Mouse (Mus musculus) heart, embryonic 14.5 days (tissue): ENCODE measurements around the gene Myzap. TPM values are rescaled to one million over a fixed set of nuclear protein-coding genes. Genes with fewer than 3 reads are reported as not detected.
"Not testable (repeated sequence)": the region's sequence is repeated elsewhere in the genome, so short reads cannot be mapped to it uniquely, and the experiment has no call there.

Experiments
- ATAC-seq: fragments of 200-750 bp; cut with Nextera tagmentation; 2 replicates; pipeline ENCODE4 v1.8.0; 2017; ENCODE audit warnings: low read depth, moderate TSS enrichment; ENCODE audit not compliant: insufficient number of reproducible peaks, insufficient read depth, low FRiP score
- H3K27ac ChIP-seq, 2 experiments: fragments of 200-500 bp in 1 of 2; fragments of 300-500 bp in 1 of 2; sonication (generic) in 1 of 2; replicated peaks in 1 of 2; 2 replicates each; pipeline ENCODE4 v1.5.1; 2012 to 2014; ENCODE audit warnings: low read depth in 2 of 2, low read length in 2 of 2, control low read depth in 1 of 2, mild to moderate bottlenecking in 1 of 2, mixed read lengths in 1 of 2; ENCODE audit not compliant: control insufficient read depth in 1 of 2, insufficient read depth in 1 of 2
- H3K27me3 ChIP-seq: fragments of 300-500 bp; sonication (generic); 2 replicates; pipeline ENCODE4 v1.6.1; 2014; ENCODE audit warnings: mild to moderate bottlenecking, low read length, control low read depth; ENCODE audit not compliant: control insufficient read depth, insufficient read depth
- H3K36me3 ChIP-seq: fragments of 300-500 bp; sonication (generic); 2 replicates; pipeline ENCODE4 v1.6.1; 2014; ENCODE audit warnings: mild to moderate bottlenecking, control low read depth, low read length, mixed read lengths; ENCODE audit not compliant: control insufficient read depth, insufficient read depth
- H3K4me1 ChIP-seq, 2 experiments: fragments of 200-500 bp in 1 of 2; fragments of 300-500 bp in 1 of 2; sonication (generic) in 1 of 2; 2 replicates each; pipeline ENCODE4 v1.6.1; 2012 to 2014; ENCODE audit warnings: low read length in 2 of 2, control low read depth in 1 of 2, mixed read lengths in 1 of 2; ENCODE audit not compliant: control insufficient read depth in 2 of 2, insufficient read depth in 2 of 2
- H3K4me2 ChIP-seq: fragments of 300-500 bp; sonication (generic); 2 replicates; pipeline ENCODE4 v1.6.1; 2014; ENCODE audit warnings: mild to moderate bottlenecking, low read length
- H3K4me3 ChIP-seq, 2 experiments: fragments of 200-500 bp in 1 of 2; fragments of 300-500 bp in 1 of 2; sonication (generic) in 1 of 2; 2 replicates each; pipeline ENCODE4 v1.5.1; 2012 to 2014; ENCODE audit warnings: low read length in 2 of 2, mild to moderate bottlenecking in 2 of 2, control low read depth in 1 of 2, low read depth in 1 of 2, moderate library complexity in 1 of 2; ENCODE audit not compliant: control insufficient read depth in 1 of 2, insufficient read depth in 1 of 2
- H3K9ac ChIP-seq: fragments of 300-500 bp; sonication (generic); 2 replicates; pipeline ENCODE4 v1.6.1; 2014; ENCODE audit warnings: mild to moderate bottlenecking, low read length
- H3K9me3 ChIP-seq: fragments of 300-500 bp; sonication (generic); 2 replicates; pipeline ENCODE4 v1.6.1; 2016; ENCODE audit warnings: low read length, control low read depth; ENCODE audit not compliant: control insufficient read depth
- WGBS: fragments of 180-500 bp; shearing (Covaris S2); extraction: QIAGEN DNeasy Blood & Tissue Kit; methylation state at CpG from one replicate; pipeline ENCODE4 v1.1.7; 2014; 5-methylcytosine and 5-hydroxymethylcytosine counted together
- polyA plus RNA-seq: library from polyadenylated mRNA; unstranded; fragments of >200 nt; fragmentation: Nextera tagmentation; extraction: Ambion mirVana; gene quantifications from 2 replicates; pipeline ENCODE4 v1.2.1, GENCODE M21; 2014

Myzap gene
- polyA plus RNA-seq, 1 experiment from 2014 or later: 125 TPM

GRCm38 (mm10) chr9:71628286-71628685 is 36.1 kb upstream of the Myzap start:
- ATAC-seq: no peak
- H3K36me3 ChIP-seq: peaks cover 62% of the 10 kb centered on the region
- H3K4me2 ChIP-seq: no peak overlapping the region
- 78% methylated on average over 6 of the region's 6 CpGs for WGBS
- H3K27me3 ChIP-seq: no peaks in the 10 kb centered on the region
- no peaks in the 10 kb centered on the region for H3K9me3 ChIP-seq
- peaks cover 8 to 20% of the 10 kb centered on the region in 2 experiments for H3K4me1 ChIP-seq
- no peak overlapping the region for H3K27ac ChIP-seq
- no peak overlapping the region for H3K9ac ChIP-seq
- H3K4me3 ChIP-seq: no peak overlapping the region

GRCm38 (mm10) chr9:71625961-71626360 is 33.8 kb upstream of the Myzap start:
- H3K9ac ChIP-seq: no peak overlapping the region
- no peak overlapping the region for H3K4me2 ChIP-seq
- no peak overlapping the region for H3K4me3 ChIP-seq
- H3K27ac ChIP-seq: no peak overlapping the region
- peaks cover 17 to 34% of the 10 kb centered on the region in 2 experiments for H3K4me1 ChIP-seq
- H3K36me3 ChIP-seq: peaks cover 43% of the 10 kb centered on the region
- no peaks in the 10 kb centered on the region for H3K9me3 ChIP-seq
- 84% methylated on average over 6 of the region's 6 CpGs for WGBS
- H3K27me3 ChIP-seq: no peaks in the 10 kb centered on the region
- ATAC-seq: no peak

- WGBS: 50% methylated on average over 10 of the region's 10 CpGs
- Histone ChIP-seq H3K27me3 (no peaks in the 10 kb centered on the region), H3K4me1 (peaks cover 17 to 34% of the 10 kb centered on the region in 2 experiments), H3K36me3 (peaks cover 33% of the 10 kb centered on the region), H3K27ac (no peak overlapping the region), H3K9me3 (no peaks in the 10 kb centered on the region), H3K4me2 (no peak overlapping the region), H3K9ac (no peak overlapping the region), H3K4me3 (no peak overlapping the region)
- ATAC-seq: no peak
Measured at GRCm38 (mm10) chr9:71624793-71625495, 32.8 kb upstream of the Myzap start.

GRCm38 (mm10) chr9:71623871-71624569 is 31.9 kb upstream of the Myzap start:
- ATAC-seq: peak; percentile 44; the same call in 1 of the 2 replicates
- Histone ChIP-seq H3K4me1 (peaks cover 14 to 29% of the 10 kb centered on the region in 2 experiments), H3K4me3 (no peak overlapping the region), H3K9me3 (no peaks in the 10 kb centered on the region), H3K36me3 (peaks cover 23% of the 10 kb centered on the region), H3K27ac (peak overlapping the region; percentile 83 to 87; a peak in 2 of 4 replicates), H3K9ac (no peak overlapping the region), H3K4me2 (no peak overlapping the region), H3K27me3 (no peaks in the 10 kb centered on the region)
- WGBS: 26% methylated on average over 4 of the region's 4 CpGs

GRCm38 (mm10) chr9:71622593-71622992 is 30.4 kb upstream of the Myzap start:
- Histone ChIP-seq H3K27me3 (no peaks in the 10 kb centered on the region), H3K36me3 (peaks cover 10% of the 10 kb centered on the region; the same call in 1 of the 2 replicates), H3K4me3 (no peak overlapping the region), H3K4me1 (peaks cover 11 to 25% of the 10 kb centered on the region in 2 experiments), H3K9me3 (no peaks in the 10 kb centered on the region), H3K27ac (peak overlapping the region; percentile 83 to 87), H3K4me2 (no peak overlapping the region), H3K9ac (peak overlapping the region; percentile 41; the same call in 1 of the 2 replicates)
- ATAC-seq: no peak; the same call in 1 of the 2 replicates
- 37% methylated on average over 3 of the region's 3 CpGs for WGBS

- ATAC-seq: no peak
- H3K27ac ChIP-seq: peak overlapping the region; percentile 83 to 87
- H3K9me3 ChIP-seq: no peaks in the 10 kb centered on the region
- no peak overlapping the region for H3K4me3 ChIP-seq
- 26% methylated on average over 4 of the region's 4 CpGs for WGBS
- H3K9ac ChIP-seq: no peak overlapping the region; the same call in 1 of the 2 replicates
- H3K4me2 ChIP-seq: no peak overlapping the region
- H3K4me1 ChIP-seq: peaks cover 11 to 25% of the 10 kb centered on the region in 2 experiments
- H3K27me3 ChIP-seq: no peaks in the 10 kb centered on the region
- peaks cover 9% of the 10 kb centered on the region; the same call in 1 of the 2 replicates for H3K36me3 ChIP-seq
Measured at GRCm38 (mm10) chr9:71621968-71622367, 29.8 kb upstream of the Myzap start.

GRCm38 (mm10) chr9:71620116-71620515 is 28.0 kb upstream of the Myzap start:
- not testable (repeated sequence) for H3K4me2 ChIP-seq, ATAC-seq, H3K27ac ChIP-seq, H3K9me3 ChIP-seq, H3K36me3 ChIP-seq, H3K9ac ChIP-seq, H3K27me3 ChIP-seq, H3K4me3 ChIP-seq
- WGBS: 85% methylated on average over 5 of the region's 5 CpGs
- H3K4me1 ChIP-seq: peaks cover 11 to 25% of the 10 kb centered on the region in 2 experiments
